Mouse (Mus musculus): Measurements from ENCODE around the gene Hspa4.

GRCm38 (mm10) chr11:53260556-53260955 is 39.7 kb downstream of the Hspa4 start:
- TF ChIP-seq GATA1 (IDR thresholded peaks at IDR 0.05; ENCODE audit: borderline replicate concordance, low read length) (no peak), FLI1 (IDR thresholded peaks at IDR 0.05; ENCODE audit: low read length) (no peak)

Measured in megakaryocyte, embryonic 14.5 days (primary cell).